15 mouse cellular contexts compared by ENCODE assay signal in the genomic region with DNA sequence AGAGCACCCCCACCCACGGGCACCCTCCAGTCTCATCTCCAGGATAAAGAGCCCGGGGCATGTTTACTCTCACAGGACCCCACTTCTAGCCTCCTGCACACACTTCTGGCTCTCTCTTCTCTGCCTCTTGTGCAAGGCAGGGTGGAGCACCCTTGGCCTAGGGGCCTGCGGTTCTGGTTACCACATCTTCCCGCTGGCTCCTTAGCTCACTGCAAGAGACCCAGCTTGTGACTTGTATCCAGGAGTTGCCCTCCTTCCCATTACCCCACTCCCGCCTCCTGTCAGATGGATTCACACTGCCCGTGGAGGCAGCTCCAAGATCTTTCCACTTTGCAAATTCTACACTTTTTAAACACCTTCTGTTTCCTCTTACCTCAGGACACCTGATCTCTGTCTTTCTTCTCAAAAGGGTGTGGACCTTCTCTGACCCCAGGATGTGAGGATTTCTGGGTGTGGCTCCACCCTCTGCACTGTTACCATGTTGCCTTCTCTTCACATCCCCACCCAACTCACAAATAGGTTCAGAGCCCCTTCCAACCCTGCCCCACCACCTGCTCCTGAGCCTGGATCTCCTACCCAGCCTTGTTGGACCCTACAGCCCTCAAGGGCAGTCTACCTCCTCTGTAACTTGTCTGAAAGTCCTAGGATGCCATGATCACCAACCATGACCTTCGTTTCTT. TPM values are rescaled to one million over a fixed set of nuclear protein-coding genes. Genes with fewer than 3 reads are reported as not detected.
DNase-seq lines count a peak whose midpoint lies in the region; ATAC-seq and TF ChIP-seq lines count a peak whose summit lies in the region.
"Had no signal": no experiment of that assay in that cellular context is flagged by ENCODE, and none has a peak within 500 bp of the region (broad histone marks: within the 10 kb centered on the region; RNA-seq: fewer than 3 reads in every experiment).

No protein-coding gene starts in this region.

- TF ChIP-seq POLR2A in thymus, adult 2 months (IDR thresholded peaks at IDR 0.05; ENCODE audit: control insufficient read depth, extremely low read depth, insufficient read depth, low read length, poor library complexity): no peak

- H3K36me3 ChIP-seq in intestine, postnatal 0 days (ENCODE audit: control insufficient read depth, insufficient read depth): no peaks in the 10 kb centered on the region; the same call in 1 of the 2 replicates
- no peaks in the 10 kb centered on the region for H3K36me3 ChIP-seq in intestine, embryonic 15.5 days
- H3K36me3 ChIP-seq in stomach, embryonic 15.5 days: no peaks in the 10 kb centered on the region
- H3K36me3 ChIP-seq in thymus, adult 2 months (ENCODE audit: control insufficient read depth, insufficient read depth, low read length): no peaks in the 10 kb centered on the region
- H3K36me3 ChIP-seq: embryonic facial prominence, embryonic 13.5 days had no signal

- DNase-seq in lung, postnatal 10 days: peak; percentile 35
- DNase-seq in thymus, adult 2 months: no peak
- DNase-seq in thymus, postnatal 36 days: no peak
- no peak for DNase-seq in right cerebral cortex, postnatal 36 days (ENCODE audit: low spot score in 2 of 2)
- DNase-seq: kidney, adult 9 months had no signal

- no peak overlapping the region for H3K4me2 ChIP-seq in intestine, postnatal 0 days (replicated peaks; ENCODE audit: low read depth)
- no peak overlapping the region for H3K4me2 ChIP-seq in intestine, embryonic 15.5 days (replicated peaks)
- no peak overlapping the region for H3K4me2 ChIP-seq in stomach, embryonic 15.5 days
- H3K4me2 ChIP-seq: embryonic facial prominence, embryonic 13.5 days; neural tube, embryonic 12.5 days had no signal

- no peak overlapping the region for H3K27ac ChIP-seq in intestine, postnatal 0 days (ENCODE audit: low read depth, low read length)
- H3K27ac ChIP-seq in intestine, embryonic 15.5 days: no peak overlapping the region
- peak overlapping the region; percentile 58; the same call in 1 of the 2 replicates for H3K27ac ChIP-seq in stomach, embryonic 15.5 days
- H3K27ac ChIP-seq in thymus, adult 2 months (ENCODE audit: control insufficient read depth, insufficient read depth, low read length): no peak overlapping the region; the same call in 1 of the 2 replicates
- H3K27ac ChIP-seq: embryonic facial prominence, embryonic 13.5 days; neural tube, embryonic 12.5 days had no signal

- no peaks in the 10 kb centered on the region for H3K9me3 ChIP-seq in intestine, postnatal 0 days (ENCODE audit: control insufficient read depth)
- H3K9me3 ChIP-seq in intestine, embryonic 15.5 days: no peaks in the 10 kb centered on the region
- no peaks in the 10 kb centered on the region for H3K9me3 ChIP-seq in stomach, embryonic 15.5 days
- H3K9me3 ChIP-seq: embryonic facial prominence, embryonic 13.5 days; neural tube, embryonic 12.5 days had no signal

- TF ChIP-seq CTCF in intestine, postnatal 0 days (IDR thresholded peaks at IDR 0.05; ENCODE audit: low read depth): no peak
- no peak for TF ChIP-seq CTCF in thymus, adult 2 months (IDR thresholded peaks at IDR 0.05; ENCODE audit: borderline replicate concordance, control insufficient read depth, extremely low read depth, insufficient read depth, low read length, poor library complexity)

- H3K27me3 ChIP-seq in intestine, postnatal 0 days (replicated peaks; ENCODE audit: control insufficient read depth, insufficient read depth, low read length): no peaks in the 10 kb centered on the region
- H3K27me3 ChIP-seq in intestine, embryonic 15.5 days (replicated peaks): no peaks in the 10 kb centered on the region
- H3K27me3 ChIP-seq in stomach, embryonic 15.5 days (replicated peaks): no peaks in the 10 kb centered on the region
- H3K27me3 ChIP-seq in thymus, adult 2 months (ENCODE audit: control insufficient read depth, insufficient read depth, low read length): no peaks in the 10 kb centered on the region
- H3K27me3 ChIP-seq: embryonic facial prominence, embryonic 13.5 days; neural tube, embryonic 12.5 days had no signal

- H3K9ac ChIP-seq in intestine, postnatal 0 days (ENCODE audit: low read depth, low read length): no peak overlapping the region
- H3K9ac ChIP-seq in intestine, embryonic 15.5 days: no peak overlapping the region
- H3K9ac ChIP-seq in stomach, embryonic 15.5 days: no peak overlapping the region
- H3K9ac ChIP-seq: embryonic facial prominence, embryonic 13.5 days; neural tube, embryonic 12.5 days had no signal

- peaks cover 20% of the 10 kb centered on the region; the same call in 1 of the 2 replicates for H3K4me1 ChIP-seq in intestine, postnatal 0 days (replicated peaks; ENCODE audit: control insufficient read depth, insufficient read depth, low read length)
- peaks cover 38% of the 10 kb centered on the region for H3K4me1 ChIP-seq in intestine, embryonic 15.5 days (replicated peaks)
- peaks cover 36% of the 10 kb centered on the region for H3K4me1 ChIP-seq in stomach, embryonic 15.5 days
- H3K4me1 ChIP-seq in thymus, adult 2 months (replicated peaks; ENCODE audit: control insufficient read depth, insufficient read depth, low read length): peaks cover 42% of the 10 kb centered on the region

- peak; percentile 14; the same call in 1 of the 2 replicates for ATAC-seq in intestine, postnatal 0 days
- ATAC-seq in intestine, embryonic 15.5 days: no peak
- ATAC-seq in granulocyte monocyte progenitor cell, adult 5-6 weeks (replicated peaks; ENCODE audit: poor library complexity, severe bottlenecking): peak; percentile 87
- ATAC-seq in stomach, embryonic 15.5 days (ENCODE audit: insufficient read depth, low FRiP score, low read depth): no peak

- 78% methylated on average over 7 of the region's 7 CpGs for WGBS in intestine, postnatal 0 days
- 78% methylated on average over 7 of the region's 7 CpGs for WGBS in intestine, embryonic 15.5 days
- WGBS in stomach, embryonic 15.5 days: 71% methylated on average over 7 of the region's 7 CpGs
- WGBS in thymus, adult 2 months: 89% methylated on average over 7 of the region's 7 CpGs

- no peak overlapping the region for H3K4me3 ChIP-seq in intestine, postnatal 0 days (ENCODE audit: low read depth, low read length)
- no peak overlapping the region for H3K4me3 ChIP-seq in intestine, embryonic 15.5 days (replicated peaks)
- no peak overlapping the region for H3K4me3 ChIP-seq in stomach, embryonic 15.5 days (replicated peaks)
- H3K4me3 ChIP-seq in thymus, adult 2 months (ENCODE audit: control insufficient read depth, insufficient read depth, low read length): no peak overlapping the region
- H3K4me3 ChIP-seq: embryonic facial prominence, embryonic 13.5 days; neural tube, embryonic 12.5 days had no signal

RNA-seq across cellular contexts. Expression of a gene that starts 8.8 kb away (rescaled TPM):
- 25.2 and 26.8 TPM in 2 replicates for polyA plus RNA-seq in intestine, postnatal 0 days (2015; fragmentation: Nextera tagmentation; extraction: Ambion mirVana)
- 85.4 and 88.7 TPM in 2 replicates for polyA plus RNA-seq in intestine, embryonic 15.5 days (2015; fragmentation: Nextera tagmentation; extraction: Ambion mirVana)
- total RNA-seq in granulocyte monocyte progenitor cell, adult 5-6 weeks (2014; fragmentation: Nextera tagmentation): 8.2 and 12.7 TPM in 2 replicates
- 16.4 and 20.8 TPM in 2 replicates for total RNA-seq in granulocyte monocyte progenitor cell, adult 5-6 weeks (2017)
- polyA plus RNA-seq in stomach, embryonic 15.5 days (2015; fragmentation: Nextera tagmentation; extraction: Ambion mirVana): 95.8 and 106 TPM in 2 replicates
- polyA plus RNA-seq in thymus, adult 2 months (2012; rRNA removed): 20.6 and 23.4 TPM in 2 replicates

RNA-seq across cellular contexts. Expression of a gene that starts 17.3 kb away (rescaled TPM):
- polyA plus RNA-seq in intestine, postnatal 0 days (2015; fragmentation: Nextera tagmentation; extraction: Ambion mirVana): not detected in 2 replicates
- not detected in 2 replicates for polyA plus RNA-seq in intestine, embryonic 15.5 days (2015; fragmentation: Nextera tagmentation; extraction: Ambion mirVana)
- total RNA-seq in granulocyte monocyte progenitor cell, adult 5-6 weeks (2014; fragmentation: Nextera tagmentation): not detected in 2 replicates
- 0.09 TPM in 1 of 2 replicates, not detected in the other for total RNA-seq in granulocyte monocyte progenitor cell, adult 5-6 weeks (2017)
- not detected in 2 replicates for polyA plus RNA-seq in stomach, embryonic 15.5 days (2015; fragmentation: Nextera tagmentation; extraction: Ambion mirVana)
- polyA plus RNA-seq in thymus, adult 2 months (2012; rRNA removed): 0.11 and 0.32 TPM in 2 replicates
- total RNA-seq: adrenal gland, adult 18-20 months; left cerebral cortex, adult 18-20 months had no signal
- polyA plus RNA-seq: embryonic facial prominence, embryonic 13.5 days; heart, postnatal 0 days; lung, embryonic 16.5 days; neural tube, embryonic 12.5 days had no signal

RNA-seq across cellular contexts. Expression of a gene that starts 38.3 kb away (rescaled TPM):
- 343 and 352 TPM in 2 replicates for polyA plus RNA-seq in intestine, postnatal 0 days (2015; fragmentation: Nextera tagmentation; extraction: Ambion mirVana)
- polyA plus RNA-seq in intestine, embryonic 15.5 days (2015; fragmentation: Nextera tagmentation; extraction: Ambion mirVana): 260 and 272 TPM in 2 replicates
- total RNA-seq in granulocyte monocyte progenitor cell, adult 5-6 weeks (2014; fragmentation: Nextera tagmentation): 280 and 311 TPM in 2 replicates
- 422 and 509 TPM in 2 replicates for total RNA-seq in granulocyte monocyte progenitor cell, adult 5-6 weeks (2017)
- polyA plus RNA-seq in stomach, embryonic 15.5 days (2015; fragmentation: Nextera tagmentation; extraction: Ambion mirVana): 248 and 262 TPM in 2 replicates
- polyA plus RNA-seq in thymus, adult 2 months (2012; rRNA removed): 184 and 193 TPM in 2 replicates

Comparison
In these comparisons a context has a peak if more than half of its experiments do, and no peak if none do; other contexts are left out.
1. ATAC-seq: peak in intestine, postnatal 0 days (single experiment) and granulocyte monocyte progenitor cell, adult 5-6 weeks (single experiment); none in intestine, embryonic 15.5 days (single experiment) and stomach, embryonic 15.5 days (single experiment).